Mouse (Mus musculus) liver, embryonic 14.5 days (tissue): ENCODE measurements around the gene Bex6. TPM values are rescaled to one million over a fixed set of nuclear protein-coding genes. Genes with fewer than 3 reads are reported as not detected.

Experiments used
- ATAC-seq: fragments of 200-750 bp; cut with Nextera tagmentation; 2 replicates; pipeline ENCODE4 v1.8.0; 2017; ENCODE audit warnings: moderate number of reproducible peaks, mild to moderate bottlenecking, moderate library complexity; ENCODE audit not compliant: insufficient read depth
- DNase-seq, 3 experiments: peaks; one replicate each; pipeline ENCODE4 v3.0.0-alpha.2; 2012 to 2013; ENCODE audit warnings: low read depth in 3 of 3, low spot score in 3 of 3
- H3K27ac ChIP-seq: fragments of 300-500 bp; sonication (generic); 2 replicates; pipeline ENCODE4 v1.5.1; 2014; ENCODE audit warnings: moderate library complexity, mild to moderate bottlenecking, control low read depth, inconsistent platforms
- H3K27me3 ChIP-seq: fragments of 300-500 bp; sonication (generic); 2 replicates; pipeline ENCODE4 v1.6.1; 2014; ENCODE audit warnings: mild to moderate bottlenecking, low read length, moderate library complexity; ENCODE audit not compliant: control insufficient read depth, insufficient read depth
- H3K36me3 ChIP-seq: fragments of 300-500 bp; sonication (generic); replicated peaks from 2 replicates; pipeline ENCODE4 v1.6.1; 2014; ENCODE audit warnings: low read depth; ENCODE audit not compliant: control insufficient read depth, insufficient read depth
- H3K4me1 ChIP-seq, 2 experiments: fragments of 200-500 bp in 1 of 2; fragments of 300-500 bp in 1 of 2; sonication (generic) in 1 of 2; replicated peaks; 2 replicates each; pipeline ENCODE4 v1.6.1; 2012 to 2014; ENCODE audit warnings: antibody characterized with exemption in 1 of 2, inconsistent platforms in 1 of 2, low read length in 1 of 2; ENCODE audit not compliant: control insufficient read depth in 2 of 2, insufficient read depth in 2 of 2
- H3K4me2 ChIP-seq: fragments of 300-500 bp; sonication (generic); 2 replicates; pipeline ENCODE4 v1.6.1; 2014; ENCODE audit warnings: low read depth, mild to moderate bottlenecking, control low read depth, moderate library complexity
- H3K4me3 ChIP-seq, 2 experiments: fragments of 200-500 bp in 1 of 2; fragments of 300-500 bp in 1 of 2; sonication (generic) in 1 of 2; 2 replicates each; pipeline ENCODE4 v1.5.1; 2012 to 2014; ENCODE audit warnings: low read depth in 2 of 2, low read length in 2 of 2, mild to moderate bottlenecking in 2 of 2, control low read depth in 1 of 2, inconsistent platforms in 1 of 2, moderate library complexity in 1 of 2; ENCODE audit not compliant: insufficient read depth in 1 of 2
- H3K9ac ChIP-seq: fragments of 300-500 bp; sonication (generic); replicated peaks from 2 replicates; pipeline ENCODE4 v1.6.1; 2014; ENCODE audit warnings: mild to moderate bottlenecking, control low read depth, moderate library complexity
- H3K9me3 ChIP-seq: fragments of 300-500 bp; sonication (generic); 2 replicates; pipeline ENCODE4 v1.6.1; 2016; ENCODE audit warnings: low read length, mixed read lengths; ENCODE audit not compliant: control insufficient read depth
- CTCF ChIP-seq: IDR thresholded peaks from 2 replicates; pipeline ENCODE4 v1.5.1; 2016; ENCODE audit warnings: antibody characterized with exemption, low read depth, control low read depth
- EP300 ChIP-seq: IDR thresholded peaks from 2 replicates; pipeline ENCODE4 v1.6.1; 2016; ENCODE audit warnings: antibody characterized with exemption, low read depth
- WGBS: fragments of 180-500 bp; shearing (Covaris S2); extraction: QIAGEN DNeasy Blood & Tissue Kit; methylation state at CpG from one replicate; pipeline ENCODE4 v1.1.7; 2014; ENCODE audit not compliant: insufficient replicate concordance; 5-methylcytosine and 5-hydroxymethylcytosine counted together
- polyA plus RNA-seq, 2 experiments: library from polyadenylated mRNA; depleted of rRNA in 1 of 2; stranded (reverse) in 1 of 2; unstranded in 1 of 2; fragments of >200 nt; fragmentation: Nextera tagmentation in 1 of 2; extraction: Ambion mirVana in 1 of 2; gene quantifications; 2 replicates each; pipeline versions ENCODE4 v1.2.1 to v1.2.3; 2012 to 2014

Gene Bex6
- polyA plus RNA-seq, 2 experiments: 0.70 to 0.90 TPM

DNA sequence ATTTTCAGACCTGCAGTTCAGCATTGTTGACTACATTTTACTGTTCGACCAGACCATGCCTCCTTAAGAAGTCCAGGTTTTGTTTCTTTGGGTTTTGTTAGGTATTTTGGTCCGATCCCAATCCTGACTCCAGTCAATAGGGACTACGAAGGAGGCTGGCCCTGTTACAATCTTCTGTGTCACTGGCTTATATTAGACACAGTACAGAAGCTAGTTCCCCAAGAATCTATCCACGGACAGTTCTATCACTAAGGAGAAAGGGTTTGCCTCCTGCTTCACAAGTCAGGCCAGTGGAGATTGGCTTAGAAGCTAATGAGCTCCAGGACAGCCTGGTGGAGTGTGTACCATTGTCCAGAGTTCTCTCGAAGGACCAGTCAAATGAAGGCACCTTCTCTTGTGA lies 15.7 kb upstream of the Bex6 start:
- H3K36me3 ChIP-seq: no peaks in the 10 kb centered on the region
- H3K4me1 ChIP-seq: peaks cover 14 to 18% of the 10 kb centered on the region in 2 experiments
- H3K9ac ChIP-seq: peak overlapping the region; percentile 84
- DNase-seq: no peak
- peak overlapping the region; percentile 92 for H3K4me2 ChIP-seq
- H3K9me3 ChIP-seq: no peaks in the 10 kb centered on the region
- TF ChIP-seq EP300: no peak
- TF ChIP-seq CTCF: no peak
- peak overlapping the region; percentile 57 to 67 for H3K4me3 ChIP-seq
- 14% methylated on average over 5 of the region's 5 CpGs for WGBS
- peak overlapping the region; percentile 29; the same call in 1 of the 2 replicates for H3K27ac ChIP-seq
- no peak for ATAC-seq
- no peaks in the 10 kb centered on the region for H3K27me3 ChIP-seq

DNA sequence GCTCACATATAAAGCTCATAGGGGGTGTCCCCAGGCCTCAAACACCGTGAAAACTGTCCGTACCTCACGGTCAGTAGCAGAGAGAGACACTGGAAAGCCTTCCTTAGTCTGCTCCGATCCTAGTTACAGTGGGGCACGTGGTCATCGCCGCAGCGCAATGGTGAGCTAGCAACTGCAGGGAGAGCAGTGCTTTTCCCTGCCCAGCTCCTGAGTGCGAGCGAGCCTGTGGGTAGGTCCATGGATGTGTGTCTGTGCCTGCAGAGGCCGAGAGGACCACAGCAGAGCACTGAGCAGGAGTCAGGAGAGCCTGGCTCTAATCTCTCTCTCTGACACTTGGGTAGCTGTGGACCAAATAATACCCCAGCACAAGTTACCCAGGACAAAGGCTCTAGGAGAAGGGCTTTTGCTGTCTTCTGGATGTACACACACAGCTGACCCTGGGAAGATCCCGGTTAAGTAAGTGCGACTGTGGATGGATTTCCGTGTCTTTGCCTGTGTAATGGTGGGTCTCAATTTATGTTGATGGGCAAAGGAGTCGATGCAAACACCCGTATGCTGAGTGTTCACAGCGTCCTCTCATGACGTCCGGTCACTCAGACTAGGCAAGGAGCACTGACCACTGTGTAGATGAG lies 15.1 kb upstream of the Bex6 start:
- ATAC-seq: peak; percentile 34

DNA sequence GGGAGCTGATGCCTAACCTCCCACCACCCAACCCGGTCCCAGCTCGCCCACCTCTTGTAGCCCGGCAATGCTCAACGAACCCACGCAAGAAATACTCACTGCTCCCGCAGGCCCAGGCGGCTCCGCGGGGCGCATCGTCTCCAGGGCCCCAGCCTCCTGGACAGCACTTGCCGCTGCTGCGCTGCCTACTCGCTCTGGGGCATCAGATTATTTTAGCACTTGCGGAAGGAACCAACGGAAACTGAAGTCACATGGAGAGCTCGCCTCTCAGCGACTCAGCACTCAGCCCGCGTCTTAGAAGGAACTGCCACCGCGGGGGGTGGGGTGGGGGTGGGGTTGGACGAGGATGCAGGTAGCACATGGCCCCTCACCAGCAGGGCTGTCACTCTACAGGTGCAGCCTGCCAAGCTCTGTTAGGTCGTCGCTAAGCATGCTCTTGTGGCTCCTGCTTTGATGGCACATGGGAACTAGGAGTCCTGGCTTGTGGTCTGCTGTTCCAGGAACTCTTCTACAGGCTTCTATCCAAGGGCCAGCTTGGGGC lies 14.3 kb upstream of the Bex6 start, which contains the start of gene Nrros:
Nrros (minus strand) TSS at position 314 of the 541 bp plus-strand sequence.
- WGBS: under 1% methylated on average over 25 of the region's 25 CpGs
- Histone ChIP-seq H3K4me2 (peak within 1 kb of the TSS; percentile 92), H3K27me3 (no peaks in the 10 kb centered on the region), H3K9me3 (no peaks in the 10 kb centered on the region), H3K27ac (peak within 1 kb of the TSS; percentile 31), H3K36me3 (no peaks in the 10 kb centered on the region), H3K4me3 (peak within 1 kb of the TSS; percentile 57 to 67), H3K9ac (peak within 1 kb of the TSS; percentile 84), H3K4me1 (peaks cover 14 to 18% of the 10 kb centered on the region in 2 experiments)
- DNase-seq: peak; percentile 55 to 56 (median 56)
- 0 out of 2 replicates have a peak, but pooled peaks have one; percentile 25 for TF ChIP-seq EP300
- no peak for TF ChIP-seq CTCF
- peak; percentile 80 for ATAC-seq

More for the DNA sequence above, 15.1 kb upstream of the Bex6 start:
- Histone ChIP-seq H3K27me3 (no peaks in the 10 kb centered on the region), H3K4me3 (peak overlapping the region; percentile 57 to 67), H3K36me3 (no peaks in the 10 kb centered on the region), H3K4me1 (peaks cover 14 to 18% of the 10 kb centered on the region in 2 experiments), H3K9me3 (no peaks in the 10 kb centered on the region), H3K4me2 (peak overlapping the region; percentile 92), H3K9ac (peak overlapping the region; percentile 84), H3K27ac (peak overlapping the region; percentile 29)
- WGBS: 16% methylated on average over 19 of the region's 19 CpGs
- TF ChIP-seq EP300: no peak
- no peak for TF ChIP-seq CTCF
- no peak for DNase-seq

DNA sequence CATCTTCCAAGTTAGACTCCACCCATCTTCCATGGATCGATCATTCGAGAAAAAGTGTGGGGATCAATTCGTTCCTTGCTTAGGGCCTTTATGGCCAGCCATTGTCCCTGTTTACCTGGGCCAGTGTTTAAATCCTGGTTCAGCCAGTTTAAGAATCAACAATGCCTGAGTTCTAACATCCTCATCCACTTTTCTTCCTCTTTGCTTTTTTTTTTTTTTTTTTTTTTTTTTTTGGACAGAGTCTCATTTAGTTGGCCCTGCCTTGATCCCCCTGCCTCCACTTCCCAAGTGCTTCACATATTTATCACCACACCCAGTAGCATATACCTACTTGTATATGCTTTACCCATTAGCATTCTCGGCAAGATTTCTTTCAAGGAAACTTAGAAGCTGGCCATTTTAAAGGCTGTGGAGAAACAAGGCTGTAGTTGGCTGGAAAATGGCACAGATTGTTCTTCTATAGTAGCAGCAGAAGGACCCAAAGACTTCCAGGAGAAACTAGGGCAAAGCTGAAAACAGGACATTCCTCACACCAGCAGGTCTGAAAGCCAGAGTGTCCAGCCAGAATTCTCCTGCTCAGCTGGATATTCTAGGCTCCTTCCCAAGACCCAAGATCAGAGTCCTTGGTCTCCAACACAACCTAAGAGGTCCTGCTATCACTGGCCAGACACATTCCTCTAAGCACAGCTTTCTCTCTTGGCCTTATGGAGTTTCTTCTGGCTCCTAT lies 11.6 kb upstream of the Bex6 start:
- H3K9me3 ChIP-seq: no peaks in the 10 kb centered on the region
- H3K9ac ChIP-seq: no peak overlapping the region
- no peak overlapping the region for H3K4me2 ChIP-seq
- H3K27me3 ChIP-seq: no peaks in the 10 kb centered on the region
- H3K36me3 ChIP-seq: no peaks in the 10 kb centered on the region
- no peak for TF ChIP-seq CTCF
- TF ChIP-seq EP300: no peak
- no peak overlapping the region for H3K4me3 ChIP-seq
- H3K4me1 ChIP-seq: peaks cover 13 to 18% of the 10 kb centered on the region in 2 experiments
- ATAC-seq (no peak), DNase-seq (no peak)
- no peak overlapping the region for H3K27ac ChIP-seq
- WGBS: 82% methylated on average over 4 of the region's 4 CpGs
